Mouse (Mus musculus): ENCODE measurements around the gene Il13ra2. TPM values are rescaled to one million over a fixed set of nuclear protein-coding genes. Genes with fewer than 3 reads are reported as not detected.
"Not testable (repeated sequence)": the region's sequence is repeated elsewhere in the genome, so short reads cannot be mapped to it uniquely, and the experiment has no call there.

The Il13ra2 gene
- not detected in 2 replicates for polyA plus RNA-seq (2016; fragmentation: Nextera tagmentation; extraction: Ambion mirVana)

DNA sequence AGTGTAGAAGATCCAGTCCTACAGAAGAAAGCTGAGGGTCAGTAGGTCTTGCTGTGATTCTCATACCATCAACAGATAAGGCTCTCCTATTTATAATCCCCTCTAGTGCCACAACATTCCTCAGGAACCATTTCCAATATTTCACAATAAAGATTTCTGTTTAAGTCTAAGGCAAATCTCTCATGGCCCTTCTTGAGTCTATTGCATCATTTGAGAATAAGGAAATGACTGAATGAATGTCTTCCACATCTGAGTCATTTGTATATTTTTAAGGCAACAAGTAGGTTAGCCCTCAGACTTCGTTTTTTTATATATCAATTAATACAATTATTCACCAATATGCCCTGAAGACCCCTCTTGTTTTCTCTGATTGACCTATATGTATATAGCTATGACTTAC is at the start of gene Il13ra2:
TSS of gene Il13ra2 (minus strand) at position 64 of the 400 bp plus-strand sequence.
- no peaks in the 10 kb centered on the region for H3K27me3 ChIP-seq (ENCODE audit: low read depth, poor library complexity, severe bottlenecking)
- H3K4me1 ChIP-seq: no peaks in the 10 kb centered on the region
- no peaks in the 10 kb centered on the region for H3K36me3 ChIP-seq
- 45% methylated on average over 1 of the region's 1 CpGs for WGBS
- no peak within 1 kb of the TSS for H3K4me3 ChIP-seq
- no peaks in the 10 kb centered on the region for H3K9me3 ChIP-seq (replicated peaks)
- H3K27ac ChIP-seq: no peak within 1 kb of the TSS
- no peak for DNase-seq (ENCODE audit: low spot score)

GRCm38 (mm10) chrX:147453610-147454009 is 24.6 kb upstream of the Il13ra2 start, which contains the start of gene Vmn1r239-ps:
Gene Vmn1r239-ps (minus strand): TSS chrX:147453710.
- not testable (repeated sequence) for H3K27me3 ChIP-seq (ENCODE audit: low read depth, poor library complexity, severe bottlenecking); H3K9me3 ChIP-seq (replicated peaks); H3K36me3 ChIP-seq; H3K4me3 ChIP-seq; H3K4me1 ChIP-seq; H3K27ac ChIP-seq; DNase-seq (ENCODE audit: low spot score)
- 83% methylated on average over 1 of the region's 1 CpGs for WGBS

DNA sequence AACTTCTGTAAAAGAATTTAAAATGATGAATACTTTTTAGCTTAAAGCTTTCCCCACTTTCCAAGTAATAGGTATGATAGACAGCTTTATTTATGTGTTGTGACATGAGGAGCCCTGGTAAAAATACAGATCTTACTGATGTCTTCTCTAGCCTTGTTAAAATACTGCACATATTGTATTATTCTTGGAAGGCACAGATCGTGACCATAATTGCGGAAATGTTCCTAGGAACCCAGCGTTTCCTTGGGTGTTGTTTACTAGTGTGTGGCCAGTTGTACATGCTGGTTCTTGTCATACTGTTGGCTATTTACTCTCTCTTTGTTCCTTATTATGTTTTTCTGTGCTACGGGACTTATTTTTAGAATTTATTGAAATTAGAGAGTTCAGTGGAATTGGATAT is 14.4 kb upstream of the Il13ra2 start:
- WGBS: 88% methylated on average over 4 of the region's 4 CpGs

GRCm38 (mm10) chrX:147435400-147435799 is 6.4 kb upstream of the Il13ra2 start:
- no peak for DNase-seq (ENCODE audit: low spot score)
- H3K4me3 ChIP-seq: no peak overlapping the region
- WGBS: 83% methylated on average over 2 of the region's 2 CpGs
- H3K4me1 ChIP-seq: no peaks in the 10 kb centered on the region
- H3K27ac ChIP-seq: no peak overlapping the region
- H3K9me3 ChIP-seq (replicated peaks): no peaks in the 10 kb centered on the region
- no peaks in the 10 kb centered on the region for H3K27me3 ChIP-seq (ENCODE audit: low read depth, poor library complexity, severe bottlenecking)
- H3K36me3 ChIP-seq: no peaks in the 10 kb centered on the region

More for the DNA sequence above, 14.4 kb upstream of the Il13ra2 start:
- Histone ChIP-seq H3K4me1 (no peaks in the 10 kb centered on the region), H3K27me3 (ENCODE audit: low read depth, poor library complexity, severe bottlenecking) (no peaks in the 10 kb centered on the region), H3K36me3 (no peaks in the 10 kb centered on the region), H3K9me3 (replicated peaks) (no peaks in the 10 kb centered on the region), H3K4me3 (no peak overlapping the region), H3K27ac (no peak overlapping the region)
- no peak for DNase-seq (ENCODE audit: low spot score)

GRCm38 (mm10) chrX:147429753-147430152 is 761 bp upstream of the Il13ra2 start:
- Histone ChIP-seq H3K27me3 (ENCODE audit: low read depth, poor library complexity, severe bottlenecking) (no peaks in the 10 kb centered on the region), H3K27ac (no peak overlapping the region), H3K9me3 (replicated peaks) (no peaks in the 10 kb centered on the region), H3K4me3 (no peak overlapping the region), H3K36me3 (no peaks in the 10 kb centered on the region), H3K4me1 (no peaks in the 10 kb centered on the region)
- DNase-seq (ENCODE audit: low spot score): no peak
- WGBS: 68% methylated on average over 1 of the region's 1 CpGs

- H3K36me3 ChIP-seq: no peaks in the 10 kb centered on the region
- DNase-seq (ENCODE audit: low spot score): no peak
- no peaks in the 10 kb centered on the region for H3K4me1 ChIP-seq
- H3K9me3 ChIP-seq (replicated peaks): no peaks in the 10 kb centered on the region
- no peaks in the 10 kb centered on the region for H3K27me3 ChIP-seq (ENCODE audit: low read depth, poor library complexity, severe bottlenecking)
- H3K27ac ChIP-seq: no peak overlapping the region
- no peak overlapping the region for H3K4me3 ChIP-seq
- WGBS: 7% methylated on average over 1 of the region's 1 CpGs
These were observed 35.5 kb downstream of the Il13ra2 start for GRCm38 (mm10) chrX:147393446-147393845.

DNA sequence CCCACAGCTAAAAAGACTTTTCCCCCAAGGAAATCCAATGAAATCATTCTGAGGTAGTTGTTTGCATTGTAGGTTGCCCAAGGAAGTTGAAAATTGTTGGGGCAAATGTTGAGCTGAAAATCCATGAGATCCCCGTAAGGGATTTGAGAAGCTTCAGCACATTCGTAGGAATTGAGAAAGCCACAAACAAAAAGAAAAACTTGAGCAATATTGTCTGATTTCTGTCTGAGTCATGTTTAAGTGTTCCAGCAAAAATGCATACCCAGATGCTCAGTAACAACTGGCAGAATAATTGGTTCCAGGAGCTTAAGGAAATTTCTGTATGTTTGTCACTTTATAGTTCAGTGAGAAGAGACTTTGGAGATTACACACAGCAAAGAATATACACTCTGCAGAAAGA is 79.8 kb downstream of the Il13ra2 start:
- no peak for DNase-seq (ENCODE audit: low spot score)
- Histone ChIP-seq H3K4me1 (no peaks in the 10 kb centered on the region), H3K4me3 (no peak overlapping the region), H3K36me3 (no peaks in the 10 kb centered on the region), H3K27me3 (ENCODE audit: low read depth, poor library complexity, severe bottlenecking) (no peaks in the 10 kb centered on the region), H3K27ac (no peak overlapping the region), H3K9me3 (replicated peaks) (no peaks in the 10 kb centered on the region)
- 91% methylated on average over 2 of the region's 2 CpGs for WGBS

Other genes starting within 250 kb of the Il13ra2 start
- not detected in 2 replicates for gene Vmn1r239-ps, start 24.5 kb upstream of the Il13ra2 start, polyA plus RNA-seq (2016; fragmentation: Nextera tagmentation; extraction: Ambion mirVana)
- 4.8 and 5.5 TPM in 2 replicates for gene Lrch2, start 124.9 kb upstream of the Il13ra2 start, polyA plus RNA-seq (2016; fragmentation: Nextera tagmentation; extraction: Ambion mirVana)

Measured in limb, embryonic 10.5 days (tissue).